Mouse (Mus musculus) forebrain, embryonic 11.5 days (tissue): ENCODE measurements at regions not wholly inside any gene's neighbourhood (a gene's known extent, or its start where the extent isn't known, plus 50 kb on each side); places are given as distances from the start of the nearest gene placed in this dataset.

Source experiments
- ATAC-seq: fragments of 200-750 bp; cut with Nextera tagmentation; replicated peaks from 2 replicates; pipeline ENCODE4 v1.8.0; 2017; ENCODE audit warnings: moderate TSS enrichment; ENCODE audit not compliant: low FRiP score
- DNase-seq: peaks from one replicate; pipeline ENCODE4 v3.0.0-alpha.2; 2017; ENCODE audit warnings: low spot score
- H3K27ac ChIP-seq: fragments of 300-500 bp; sonication (generic); 2 replicates; pipeline ENCODE4 v1.5.1; 2014; ENCODE audit warnings: low read depth, low read length
- H3K27me3 ChIP-seq: fragments of 300-500 bp; sonication (generic); 2 replicates; pipeline ENCODE4 v1.6.1; 2014; ENCODE audit warnings: mild to moderate bottlenecking, low read length, mixed read lengths; ENCODE audit not compliant: control insufficient read depth, insufficient read depth
- H3K36me3 ChIP-seq: fragments of 300-500 bp; sonication (generic); 2 replicates; pipeline ENCODE4 v1.6.1; 2014; ENCODE audit warnings: mild to moderate bottlenecking, low read length, moderate library complexity, mixed read lengths; ENCODE audit not compliant: control insufficient read depth, insufficient read depth
- H3K4me1 ChIP-seq: fragments of 300-500 bp; sonication (generic); replicated peaks from 2 replicates; pipeline ENCODE4 v1.6.1; 2014; ENCODE audit warnings: low read length, mixed read lengths; ENCODE audit not compliant: control insufficient read depth, insufficient read depth
- H3K4me2 ChIP-seq: fragments of 300-500 bp; sonication (generic); 2 replicates; pipeline ENCODE4 v1.6.1; 2014; ENCODE audit warnings: low read depth, mild to moderate bottlenecking, low read length, moderate library complexity, mixed read lengths; ENCODE audit not compliant: severe bottlenecking
- H3K4me3 ChIP-seq: fragments of 300-500 bp; sonication (generic); 2 replicates; pipeline ENCODE4 v1.5.1; 2014; ENCODE audit warnings: low read depth, low read length
- H3K9ac ChIP-seq: fragments of 300-500 bp; sonication (generic); 2 replicates; pipeline ENCODE4 v1.6.1; 2014; ENCODE audit warnings: low read length
- H3K9me3 ChIP-seq: fragments of 300-500 bp; sonication (generic); 2 replicates; pipeline ENCODE4 v1.6.1; 2016; ENCODE audit warnings: low read length, mixed read lengths; ENCODE audit not compliant: control insufficient read depth
- WGBS: fragments of 180-500 bp; shearing (Covaris S2); extraction: QIAGEN DNeasy Blood & Tissue Kit; methylation state at CpG from one replicate; pipeline ENCODE4 v1.1.7; 2014; 5-methylcytosine and 5-hydroxymethylcytosine counted together

- Histone ChIP-seq H3K4me3 (no peak overlapping the region), H3K27me3 (no peaks in the 10 kb centered on the region), H3K9ac (no peak overlapping the region), H3K4me1 (no peaks in the 10 kb centered on the region), H3K9me3 (no peaks in the 10 kb centered on the region), H3K4me2 (no peak overlapping the region), H3K27ac (no peak overlapping the region), H3K36me3 (no peaks in the 10 kb centered on the region)
- WGBS: 65% methylated on average over 1 of the region's 1 CpGs
- DNase-seq (no peak), ATAC-seq (no peak)
These were observed 63.5 kb upstream of the Tyw5 start for GRCm38 (mm10) chr1:57470356-57470755.

- H3K27me3 ChIP-seq: no peaks in the 10 kb centered on the region
- no peak overlapping the region for H3K4me3 ChIP-seq
- ATAC-seq: no peak
- WGBS: 68% methylated on average over 1 of the region's 1 CpGs
- H3K4me2 ChIP-seq: no peak overlapping the region
- H3K9ac ChIP-seq: no peak overlapping the region
- H3K9me3 ChIP-seq: no peaks in the 10 kb centered on the region
- H3K36me3 ChIP-seq: no peaks in the 10 kb centered on the region
- H3K4me1 ChIP-seq: no peaks in the 10 kb centered on the region
- no peak overlapping the region for H3K27ac ChIP-seq
- no peak for DNase-seq
These were observed 65.3 kb upstream of the Tyw5 start for GRCm38 (mm10) chr1:57472235-57472634.

GRCm38 (mm10) chr1:57477725-57478124 is 70.8 kb upstream of the Tyw5 start:
- no peak overlapping the region for H3K4me3 ChIP-seq
- 73% methylated on average over 1 of the region's 1 CpGs for WGBS
- no peaks in the 10 kb centered on the region for H3K9me3 ChIP-seq
- H3K36me3 ChIP-seq: no peaks in the 10 kb centered on the region
- H3K9ac ChIP-seq: no peak overlapping the region
- no peaks in the 10 kb centered on the region for H3K4me1 ChIP-seq
- H3K27me3 ChIP-seq: no peaks in the 10 kb centered on the region
- H3K27ac ChIP-seq: no peak overlapping the region
- no peak overlapping the region for H3K4me2 ChIP-seq
- ATAC-seq: no peak
- DNase-seq: no peak

- Histone ChIP-seq H3K27me3 (no peaks in the 10 kb centered on the region), H3K4me3 (no peak overlapping the region), H3K9ac (no peak overlapping the region), H3K27ac (no peak overlapping the region), H3K36me3 (no peaks in the 10 kb centered on the region), H3K4me2 (no peak overlapping the region), H3K9me3 (no peaks in the 10 kb centered on the region), H3K4me1 (no peaks in the 10 kb centered on the region)
- ATAC-seq: no peak
- 77% methylated on average over 2 of the region's 2 CpGs for WGBS
- DNase-seq: no peak
These were observed 71.2 kb upstream of the Tyw5 start for GRCm38 (mm10) chr1:57478151-57478550.

DNA sequence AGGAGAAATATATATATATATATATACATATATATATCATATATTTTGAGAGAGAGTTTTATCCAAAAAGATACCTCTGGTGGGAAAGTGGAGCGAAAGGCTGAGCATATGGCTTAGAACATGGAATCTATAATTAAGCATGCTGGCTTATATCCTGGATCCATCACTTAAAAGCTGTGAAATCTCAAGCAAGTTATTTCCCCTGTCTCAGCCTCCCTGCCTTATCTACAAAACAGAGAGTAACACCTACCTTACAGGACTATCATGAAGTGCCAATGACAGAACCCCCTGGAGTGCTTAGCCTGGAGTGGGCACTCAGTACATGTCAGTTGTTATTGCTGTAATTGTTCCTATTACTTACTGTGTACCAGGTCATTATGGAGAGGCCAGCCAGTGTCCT is 71.9 kb upstream of the Tyw5 start:
- no peak for DNase-seq
- WGBS: 84% methylated on average over 1 of the region's 1 CpGs

GRCm38 (mm10) chr1:57479566-57479965 is 72.7 kb upstream of the Tyw5 start:
- no peaks in the 10 kb centered on the region for H3K4me1 ChIP-seq
- DNase-seq (no peak), ATAC-seq (no peak)
- H3K4me2 ChIP-seq: no peak overlapping the region
- no peaks in the 10 kb centered on the region for H3K27me3 ChIP-seq
- H3K36me3 ChIP-seq: no peaks in the 10 kb centered on the region
- H3K4me3 ChIP-seq: no peak overlapping the region
- no peak overlapping the region for H3K27ac ChIP-seq
- no peaks in the 10 kb centered on the region for H3K9me3 ChIP-seq
- 65% methylated on average over 4 of the region's 4 CpGs for WGBS
- no peak overlapping the region for H3K9ac ChIP-seq

More for the DNA sequence above, 71.9 kb upstream of the Tyw5 start:
- H3K27me3 ChIP-seq: no peaks in the 10 kb centered on the region
- no peak overlapping the region for H3K27ac ChIP-seq
- no peaks in the 10 kb centered on the region for H3K4me1 ChIP-seq
- no peak overlapping the region for H3K4me3 ChIP-seq
- H3K9ac ChIP-seq: no peak overlapping the region
- H3K9me3 ChIP-seq: no peaks in the 10 kb centered on the region
- H3K4me2 ChIP-seq: no peak overlapping the region
- H3K36me3 ChIP-seq: no peaks in the 10 kb centered on the region
- no peak for ATAC-seq

DNA sequence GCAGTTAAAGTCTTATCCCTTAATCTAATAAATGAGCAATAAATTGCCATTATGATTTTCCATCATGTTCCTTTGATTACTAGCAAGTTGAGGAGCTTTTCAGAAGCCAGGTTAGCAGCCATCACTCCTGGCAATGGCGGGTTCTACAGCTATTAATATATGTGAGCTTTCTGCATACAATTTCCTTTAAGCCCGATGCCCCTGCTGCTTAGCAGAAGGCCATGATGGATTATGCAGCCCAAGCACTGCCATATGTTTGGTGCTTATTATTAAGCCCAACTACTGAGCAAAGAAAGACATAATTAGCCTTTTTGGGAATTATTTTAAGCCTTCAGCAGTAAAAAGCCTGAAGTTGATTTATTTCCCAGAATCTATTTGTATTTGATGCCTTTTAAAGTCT is 82.3 kb upstream of the Tyw5 start:
- Histone ChIP-seq H3K4me3 (no peak overlapping the region), H3K27me3 (no peaks in the 10 kb centered on the region), H3K36me3 (no peaks in the 10 kb centered on the region), H3K9me3 (no peaks in the 10 kb centered on the region), H3K4me1 (no peaks in the 10 kb centered on the region), H3K9ac (no peak overlapping the region), H3K27ac (no peak overlapping the region), H3K4me2 (no peak overlapping the region)
- DNase-seq (no peak), ATAC-seq (no peak)
- 86% methylated on average over 2 of the region's 2 CpGs for WGBS

DNA sequence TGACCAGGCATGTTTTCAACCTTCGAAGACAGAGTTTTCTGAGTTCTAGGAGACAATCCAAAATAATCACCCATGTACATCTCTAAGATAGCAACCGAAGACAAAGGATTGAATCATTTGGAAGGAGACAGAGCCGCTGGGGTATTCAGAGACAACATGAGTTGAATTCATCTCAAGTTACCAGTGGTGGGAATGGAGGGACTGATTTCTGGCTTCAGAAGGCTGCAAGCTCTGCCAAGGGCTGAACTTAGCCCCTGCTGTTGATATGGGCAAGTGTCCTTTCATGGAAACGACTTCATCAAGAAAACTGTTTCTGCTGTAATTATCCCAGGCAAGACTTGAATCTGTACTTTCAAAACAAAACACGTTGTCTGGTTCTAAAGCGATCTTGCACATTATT is 82.7 kb upstream of the Tyw5 start:
- H3K9me3 ChIP-seq: no peaks in the 10 kb centered on the region

DNA sequence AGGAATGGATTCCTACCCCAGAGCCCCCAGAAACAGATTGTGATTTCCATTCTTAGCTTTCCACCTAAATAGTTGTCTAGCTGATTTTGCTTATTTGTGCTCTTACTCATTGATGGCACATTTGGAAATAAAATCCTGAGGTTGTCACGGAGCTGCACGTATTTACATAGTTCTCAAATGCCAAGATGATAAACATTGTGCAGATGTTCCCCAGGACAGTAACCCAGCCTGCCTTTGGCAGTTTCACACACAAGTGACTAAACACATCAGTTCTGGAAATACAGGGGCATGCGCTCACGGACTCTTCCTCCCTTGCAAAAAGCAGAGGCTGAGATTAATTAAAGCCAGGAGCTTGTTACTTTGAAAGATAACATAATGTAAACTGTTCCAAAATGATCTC is 83.1 kb upstream of the Tyw5 start:
- Histone ChIP-seq H3K4me2 (no peak overlapping the region), H3K36me3 (no peaks in the 10 kb centered on the region), H3K4me1 (no peaks in the 10 kb centered on the region), H3K27me3 (no peaks in the 10 kb centered on the region), H3K9me3 (no peaks in the 10 kb centered on the region), H3K9ac (no peak overlapping the region), H3K4me3 (no peak overlapping the region), H3K27ac (no peak overlapping the region)
- DNase-seq: no peak
- no peak for ATAC-seq
- WGBS: 86% methylated on average over 4 of the region's 4 CpGs

More for the DNA sequence above, 82.7 kb upstream of the Tyw5 start:
- Histone ChIP-seq H3K4me1 (no peaks in the 10 kb centered on the region), H3K36me3 (no peaks in the 10 kb centered on the region), H3K9ac (no peak overlapping the region), H3K4me3 (no peak overlapping the region), H3K27me3 (no peaks in the 10 kb centered on the region), H3K4me2 (no peak overlapping the region), H3K27ac (no peak overlapping the region)
- DNase-seq (no peak), ATAC-seq (no peak)
- 87% methylated on average over 6 of the region's 6 CpGs for WGBS
